Mouse (Mus musculus) MEL (cell line): Measurements from ENCODE around the gene Igsf21. TPM values are rescaled to one million over a fixed set of nuclear protein-coding genes. Genes with fewer than 3 reads are reported as not detected.

Source experiments
- DNase-seq: peaks from one replicate; pipeline ENCODE4 v3.0.0; 2011; ENCODE audit warnings: low read depth, low spot score
- H3K27ac ChIP-seq: 2 replicates; pipeline ENCODE4 v1.5.1; 2012; ENCODE audit warnings: low read depth, mild to moderate bottlenecking, control low read depth, low read length, moderate library complexity; ENCODE audit not compliant: control insufficient read depth
- H3K27me3 ChIP-seq, 2 experiments: fragments of 150-350 bp in 1 of 2; sonication (generic) in 1 of 2; 2 replicates each; pipeline ENCODE4 v1.6.1; 2012; ENCODE audit warnings: low read length in 2 of 2, mild to moderate bottlenecking in 2 of 2, improper control_type of control experiment in 1 of 2, moderate library complexity in 1 of 2; ENCODE audit not compliant: insufficient read depth in 2 of 2, control insufficient read depth in 1 of 2
- H3K36me3 ChIP-seq, 2 experiments: 2 replicates each; pipeline ENCODE4 v1.6.1; 2012 to 2014; ENCODE audit warnings: low read length in 2 of 2, improper control_type of control experiment in 1 of 2, inconsistent platforms in 1 of 2, mild to moderate bottlenecking in 1 of 2; ENCODE audit not compliant: insufficient read depth in 2 of 2, control insufficient read depth in 1 of 2
- H3K4me1 ChIP-seq, 2 experiments: fragments of 150-350 bp in 1 of 2; sonication (generic) in 1 of 2; 2 replicates each; pipeline ENCODE4 v1.6.1; 2012; ENCODE audit warnings: low read length in 2 of 2, improper control_type of control experiment in 1 of 2, mild to moderate bottlenecking in 1 of 2; ENCODE audit not compliant: insufficient read depth in 2 of 2, control insufficient read depth in 1 of 2
- H3K4me3 ChIP-seq, 2 experiments: fragments of 150-350 bp in 1 of 2; sonication (generic) in 1 of 2; 2 replicates each; pipeline ENCODE4 v1.5.1; 2012; ENCODE audit warnings: low read depth in 2 of 2, low read length in 2 of 2, mild to moderate bottlenecking in 2 of 2, moderate library complexity in 2 of 2, control low read depth in 1 of 2, improper control_type of control experiment in 1 of 2; ENCODE audit not compliant: control insufficient read depth in 1 of 2, insufficient read depth in 1 of 2
- H3K79me2 ChIP-seq: 2 replicates; pipeline ENCODE4 v1.6.1; 2012; ENCODE audit warnings: mild to moderate bottlenecking, low read length, moderate library complexity; ENCODE audit not compliant: control insufficient read depth, poor library complexity, insufficient read depth
- H3K9ac ChIP-seq: 2 replicates; pipeline ENCODE4 v1.6.1; 2012; ENCODE audit warnings: low read depth, mild to moderate bottlenecking, control low read depth, low read length, moderate library complexity; ENCODE audit not compliant: control insufficient read depth, poor library complexity, severe bottlenecking
- H3K9me3 ChIP-seq: fragments of 150-350 bp; sonication (generic); replicated peaks from 2 replicates; pipeline ENCODE4 v1.6.1; 2012; ENCODE audit warnings: mild to moderate bottlenecking, low read length, improper control_type of control experiment, moderate library complexity; ENCODE audit not compliant: insufficient read depth
- CTCF ChIP-seq, 3 experiments: IDR thresholded peaks in 2 of 3; conservative IDR thresholded peaks in 1 of 3; 2 replicates each; pipeline ENCODE4 v1.5.1; 2011 to 2012; ENCODE audit warnings: low read length in 3 of 3, low read depth in 2 of 3, mild to moderate bottlenecking in 2 of 3, improper control_type of control experiment in 1 of 3, inconsistent platforms in 1 of 3, mixed read lengths in 1 of 3, moderate library complexity in 1 of 3; ENCODE audit not compliant: control insufficient read depth in 1 of 3, insufficient read depth in 1 of 3, poor library complexity in 1 of 3, severe bottlenecking in 1 of 3
- E2F4 ChIP-seq: IDR thresholded peaks from 2 replicates; pipeline ENCODE4 v1.6.1; 2011; ENCODE audit warnings: low read depth, low read length, improper control_type of control experiment, borderline replicate concordance
- ELF1 ChIP-seq: IDR thresholded peaks from 2 replicates; pipeline ENCODE4 v1.6.1; 2014; ENCODE audit warnings: low read depth, mild to moderate bottlenecking, inconsistent platforms, low read length, improper control_type of control experiment, moderate library complexity
- ETS1 ChIP-seq: IDR thresholded peaks from 2 replicates; pipeline ENCODE4 v1.6.1; 2012; ENCODE audit warnings: low read depth, mild to moderate bottlenecking, inconsistent platforms, low read length, improper control_type of control experiment, moderate library complexity
- GATA1 ChIP-seq: IDR thresholded peaks from 2 replicates; pipeline ENCODE4 v1.6.1; 2011; ENCODE audit warnings: low read depth, low read length, improper control_type of control experiment
- JUND ChIP-seq: IDR thresholded peaks from 2 replicates; pipeline ENCODE4 v1.6.1; 2011; ENCODE audit warnings: low read depth, mild to moderate bottlenecking, improper control_type of control experiment, low read length
- KAT2A ChIP-seq: conservative IDR thresholded peaks from 2 replicates; pipeline ENCODE4 v1.6.1; 2012; ENCODE audit warnings: low read depth, low read length, improper control_type of control experiment, inconsistent platforms
- MAZ ChIP-seq: IDR thresholded peaks from 2 replicates; pipeline ENCODE4 v1.6.1; 2012; ENCODE audit warnings: low read depth, mild to moderate bottlenecking, inconsistent platforms, low read length, improper control_type of control experiment
- MEF2A ChIP-seq: IDR thresholded peaks from 2 replicates; pipeline ENCODE4 v1.6.1; 2014; ENCODE audit warnings: low read depth, mild to moderate bottlenecking, inconsistent platforms, low read length, improper control_type of control experiment; ENCODE audit not compliant: poor library complexity, insufficient replicate concordance, severe bottlenecking; ENCODE audit errors: extremely low read depth
- MXI1 ChIP-seq: IDR thresholded peaks from 2 replicates; pipeline ENCODE4 v1.6.1; 2011; ENCODE audit warnings: mild to moderate bottlenecking, low read depth, low read length, improper control_type of control experiment
- NELFE ChIP-seq: IDR thresholded peaks from 2 replicates; pipeline ENCODE4 v1.6.1; 2011; ENCODE audit warnings: low read depth, low read length, improper control_type of control experiment
- POLR2AphosphoS5 ChIP-seq: IDR thresholded peaks from 2 replicates; pipeline ENCODE4 v1.6.1; 2012; ENCODE audit warnings: low read depth, borderline replicate concordance, mild to moderate bottlenecking, inconsistent platforms, low read length, moderate library complexity, mixed read lengths
- SIN3A ChIP-seq: IDR thresholded peaks from 2 replicates; pipeline ENCODE4 v1.6.1; 2012; ENCODE audit warnings: low read length, improper control_type of control experiment, inconsistent platforms
- SMC3 ChIP-seq: IDR thresholded peaks from 2 replicates; pipeline ENCODE4 v1.6.1; 2011; ENCODE audit warnings: low read depth, low read length, improper control_type of control experiment
- TAL1 ChIP-seq: IDR thresholded peaks from 2 replicates; pipeline ENCODE4 v1.6.1; 2012; ENCODE audit warnings: mild to moderate bottlenecking, inconsistent platforms, low read length, moderate library complexity, mixed read lengths
- TBP ChIP-seq: IDR thresholded peaks from 2 replicates; pipeline ENCODE4 v1.8.0; 2011; ENCODE audit warnings: low read depth, low read length, improper control_type of control experiment
- UBTF ChIP-seq: IDR thresholded peaks from 2 replicates; pipeline ENCODE4 v1.6.1; 2012; ENCODE audit warnings: low read depth, mild to moderate bottlenecking, inconsistent platforms, low read length, improper control_type of control experiment, moderate library complexity, borderline replicate concordance; ENCODE audit not compliant: insufficient read depth
- USF1 ChIP-seq: IDR thresholded peaks from 2 replicates; pipeline ENCODE4 v1.6.1; 2014; ENCODE audit warnings: low read depth, mild to moderate bottlenecking, inconsistent platforms, low read length, improper control_type of control experiment, moderate library complexity
- USF2 ChIP-seq, 2 experiments: IDR thresholded peaks; 2 replicates each; pipeline ENCODE4 v1.6.1; 2011 to 2012; ENCODE audit warnings: improper control_type of control experiment in 2 of 2, low read length in 2 of 2, borderline replicate concordance in 1 of 2, inconsistent platforms in 1 of 2, low read depth in 1 of 2, mild to moderate bottlenecking in 1 of 2; ENCODE audit not compliant: insufficient read depth in 1 of 2
- ZKSCAN1 ChIP-seq: IDR thresholded peaks from 2 replicates; pipeline ENCODE4 v1.6.1; 2012; ENCODE audit warnings: low read depth, mild to moderate bottlenecking, inconsistent platforms, low read length, improper control_type of control experiment, moderate library complexity
- ZMIZ1 ChIP-seq: IDR thresholded peaks from 2 replicates; pipeline ENCODE4 v1.6.1; 2012; ENCODE audit warnings: low read depth, mild to moderate bottlenecking, inconsistent platforms, low read length, improper control_type of control experiment, moderate library complexity
- polyA plus RNA-seq, 2 experiments: library from polyadenylated mRNA; stranded (reverse) in 1 of 2; unstranded in 1 of 2; fragments of >175 nt in 1 of 2; fragments of >200 nt in 1 of 2; gene quantifications; 2 replicates each; pipeline versions ENCODE4 v1.2.1 to v1.2.4; 2012; ENCODE audit warnings: low replicate concordance in 2 of 2, low read depth in 1 of 2; ENCODE audit not compliant: insufficient read length in 2 of 2, insufficient read depth in 1 of 2, missing spikeins in 1 of 2
- total RNA-seq: library from RNA; depleted of rRNA; stranded (reverse); fragments of 300-350 nt; gene quantifications from 2 replicates; pipeline ENCODE4 v1.2.3, GENCODE M21; 2012

Gene Igsf21
- total and polyA plus RNA-seq, 3 experiments, result not detected

DNA sequence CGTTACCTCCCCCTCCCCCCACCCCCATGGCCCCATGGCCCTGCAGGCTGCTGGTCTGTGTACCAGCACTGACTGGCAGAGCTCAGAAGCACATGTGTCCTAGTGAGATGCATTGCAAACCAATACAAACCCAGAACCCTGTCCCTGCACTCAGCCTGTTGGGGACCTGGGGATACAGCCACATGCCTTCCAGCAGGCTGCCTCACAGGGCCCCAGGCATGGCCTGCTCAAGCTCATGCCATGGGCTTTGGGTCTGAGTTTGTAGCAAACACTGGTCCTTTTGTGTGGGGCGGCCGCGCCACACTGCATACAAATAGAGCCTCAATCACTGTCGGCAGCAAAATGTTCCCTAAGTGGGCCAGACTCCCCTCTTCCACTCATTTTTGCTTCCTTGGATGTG, 28.2 kb downstream of the Igsf21 start:
- H3K4me3 ChIP-seq, result no peak overlapping the region
- no peaks in the 10 kb centered on the region for H3K4me1 ChIP-seq
- H3K27me3 ChIP-seq, result no peaks in the 10 kb centered on the region
- no peak for DNase-seq
- no peak overlapping the region for H3K9ac ChIP-seq
- H3K36me3 ChIP-seq, result no peaks in the 10 kb centered on the region
- H3K27ac ChIP-seq, result no peak overlapping the region
- no peaks in the 10 kb centered on the region for H3K79me2 ChIP-seq
- no peaks in the 10 kb centered on the region for H3K9me3 ChIP-seq
- no peak for TF ChIP-seq MXI1
- no peak for TF ChIP-seq MEF2A
- TF ChIP-seq, all 39 proteins: peak for 0

DNA sequence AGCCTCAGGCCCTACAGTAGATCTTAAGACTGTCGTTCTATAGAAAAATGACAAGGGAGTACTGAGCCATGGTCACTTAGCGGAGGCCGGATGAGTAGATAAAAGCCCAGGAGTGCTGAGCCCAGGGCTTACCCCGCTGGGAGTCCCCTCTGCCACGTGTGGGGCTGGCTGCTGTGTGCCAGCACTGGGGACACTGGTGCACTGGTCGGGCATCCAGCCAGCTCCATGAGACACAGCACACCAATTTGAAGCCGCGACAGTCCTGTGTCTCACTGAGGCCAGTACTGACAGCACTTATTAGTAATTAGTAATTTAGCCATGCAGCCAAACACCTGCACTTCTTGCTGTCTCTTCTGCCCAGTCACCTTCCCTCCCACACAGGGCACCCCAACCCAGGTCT, 28.6 kb downstream of the Igsf21 start:
- no peaks in the 10 kb centered on the region for H3K9me3 ChIP-seq
- H3K9ac ChIP-seq, result no peak overlapping the region
- no peaks in the 10 kb centered on the region for H3K4me1 ChIP-seq
- no peak for DNase-seq
- H3K79me2 ChIP-seq, result no peaks in the 10 kb centered on the region
- no peak overlapping the region for H3K27ac ChIP-seq
- no peak overlapping the region for H3K4me3 ChIP-seq
- no peaks in the 10 kb centered on the region for H3K27me3 ChIP-seq
- H3K36me3 ChIP-seq, result no peaks in the 10 kb centered on the region
- no peak for TF ChIP-seq ETS1
- TF ChIP-seq SMC3, result no peak
- no peak for TF ChIP-seq E2F4
- TF ChIP-seq MAZ, result no peak

DNA sequence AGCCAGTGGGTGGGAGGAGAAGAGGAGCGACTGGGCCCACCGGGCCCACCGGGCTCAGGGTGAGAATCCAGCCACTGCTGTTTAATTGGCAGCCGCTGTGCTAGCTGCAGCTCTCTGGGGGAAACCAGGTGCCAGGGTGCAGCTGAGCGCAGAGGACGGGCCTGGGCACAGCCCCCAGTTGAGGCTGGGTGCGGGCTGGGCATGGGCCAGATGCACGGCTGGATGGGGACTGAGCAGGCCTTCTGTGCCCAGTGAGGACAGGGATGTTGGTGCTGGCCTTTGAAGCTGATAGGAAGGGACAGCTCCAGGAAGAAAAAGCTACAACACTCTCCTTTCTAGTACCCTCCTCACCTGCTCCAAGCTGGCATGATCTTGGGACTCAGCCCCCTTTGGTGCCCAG, 30.5 kb downstream of the Igsf21 start:
- no peak for TF ChIP-seq USF2 (IDR thresholded peaks at IDR 0.05; ENCODE audit: borderline replicate concordance in 1 of 2, insufficient read depth in 1 of 2, low read depth in 1 of 2, low read length in 2 of 2)
- no peak for TF ChIP-seq POLR2AphosphoS5
- no peak for TF ChIP-seq TBP
- no peak for TF ChIP-seq NELFE
- no peak for TF ChIP-seq UBTF
- TF ChIP-seq TAL1, result no peak
- no peak for TF ChIP-seq GATA1
- TF ChIP-seq JUND, result no peak
- no peak for TF ChIP-seq ELF1
- no peak for TF ChIP-seq MEF2A
- TF ChIP-seq SIN3A, result no peak
- no peak for TF ChIP-seq ZKSCAN1
- no peak for TF ChIP-seq USF1
- TF ChIP-seq ZMIZ1, result no peak
- no peak for TF ChIP-seq KAT2A
- TF ChIP-seq CTCF (IDR thresholded peaks at IDR 0.05 in 2 of 3, conservative IDR thresholded peaks at IDR 0.05 in 1 of 3; ENCODE audit: control insufficient read depth in 1 of 3, insufficient read depth in 1 of 3, low read depth in 2 of 3, low read length in 3 of 3, poor library complexity in 1 of 3, severe bottlenecking in 1 of 3), result no peak
- no peaks in the 10 kb centered on the region for H3K27me3 ChIP-seq
- no peak overlapping the region for H3K4me3 ChIP-seq
- no peaks in the 10 kb centered on the region for H3K9me3 ChIP-seq
- no peak overlapping the region for H3K27ac ChIP-seq
- H3K4me1 ChIP-seq, result no peaks in the 10 kb centered on the region
- H3K9ac ChIP-seq, result no peak overlapping the region
- no peaks in the 10 kb centered on the region for H3K36me3 ChIP-seq
- H3K79me2 ChIP-seq, result no peaks in the 10 kb centered on the region
- no peak for DNase-seq
